Comparison of ENCODE assay signal across 8 mouse cellular contexts in genomic region chr11:120351250-120352092, GRCm38 (mm10). TPM values are rescaled to one million over a fixed set of nuclear protein-coding genes. Genes with fewer than 3 reads are reported as not detected.
A peak's percentile ranks its signal among the peaks of the same experiment; 100 is the strongest.
DNase-seq lines count a peak whose midpoint lies in the region; ATAC-seq lines count a peak whose summit lies in the region.

No protein-coding gene starts in this region.

- H3K27ac ChIP-seq in heart, embryonic 16.5 days (ENCODE audit: low read length): peak overlapping the region; percentile 100
- peak overlapping the region; percentile 100 for H3K27ac ChIP-seq in limb, embryonic 13.5 days
- H3K27ac ChIP-seq in stomach, embryonic 14.5 days (ENCODE audit: low read length): peak overlapping the region; percentile 100

- peaks cover 38% of the 10 kb centered on the region for H3K4me1 ChIP-seq in heart, embryonic 16.5 days (ENCODE audit: control insufficient read depth, insufficient read depth, low read length)
- H3K4me1 ChIP-seq in limb, embryonic 13.5 days: peaks cover 60% of the 10 kb centered on the region
- peaks cover 27% of the 10 kb centered on the region for H3K4me1 ChIP-seq in stomach, embryonic 14.5 days (ENCODE audit: control insufficient read depth, insufficient read depth, low read length)

- 0 out of 2 replicates have a peak overlapping the region, but pooled peaks have one; percentile 98 for H3K4me3 ChIP-seq in heart, embryonic 16.5 days (ENCODE audit: low read length)
- H3K4me3 ChIP-seq in limb, embryonic 13.5 days: peak overlapping the region; percentile 100; the same call in 1 of the 2 replicates
- H3K4me3 ChIP-seq in stomach, embryonic 14.5 days (ENCODE audit: low read depth, low read length): no peak overlapping the region

- ATAC-seq in heart, embryonic 16.5 days (replicated peaks; ENCODE audit: extremely low read depth, insufficient read depth, low FRiP score): no peak
- no peak for ATAC-seq in limb, embryonic 13.5 days (ENCODE audit: low FRiP score, low read depth)
- ATAC-seq in stomach, embryonic 14.5 days (ENCODE audit: insufficient number of reproducible peaks, insufficient read depth, low FRiP score, low read depth): no peak

- peak; percentile 13 to 31 for DNase-seq in adrenal gland, adult 18-20 months (ENCODE audit: low spot score in 2 of 2)
- DNase-seq in adrenal gland, postnatal 25 days: no peak
- DNase-seq in right cerebral cortex, adult 18-20 months: peak; percentile 8
- no peak for DNase-seq in right cerebral cortex, postnatal 36 days (ENCODE audit: low spot score in 2 of 2)
- DNase-seq in T-cell, adult 2 months (ENCODE audit: low spot score): no peak

- peak overlapping the region; percentile 100 for H3K9ac ChIP-seq in heart, embryonic 16.5 days (ENCODE audit: low read length)
- H3K9ac ChIP-seq in limb, embryonic 13.5 days: peak overlapping the region; percentile 100; the same call in 1 of the 2 replicates
- H3K9ac ChIP-seq in stomach, embryonic 14.5 days (replicated peaks; ENCODE audit: low read depth, low read length): peak overlapping the region; percentile 100

- H3K4me2 ChIP-seq in heart, embryonic 16.5 days (ENCODE audit: low read depth, low read length): peak overlapping the region; percentile 95
- peak overlapping the region; percentile 95 for H3K4me2 ChIP-seq in limb, embryonic 13.5 days (replicated peaks)
- peak overlapping the region; percentile 92; the same call in 1 of the 2 replicates for H3K4me2 ChIP-seq in stomach, embryonic 14.5 days (replicated peaks; ENCODE audit: low read depth, low read length)

- no peaks in the 10 kb centered on the region for H3K27me3 ChIP-seq in heart, embryonic 16.5 days (ENCODE audit: control insufficient read depth, insufficient read depth, low read length)
- no peaks in the 10 kb centered on the region for H3K27me3 ChIP-seq in limb, embryonic 13.5 days
- H3K27me3 ChIP-seq in stomach, embryonic 14.5 days (ENCODE audit: control insufficient read depth, insufficient read depth, low read length): no peaks in the 10 kb centered on the region

- H3K36me3 ChIP-seq in heart, embryonic 16.5 days (ENCODE audit: control insufficient read depth, insufficient read depth): peaks cover 3% of the 10 kb centered on the region; the same call in 1 of the 2 replicates
- H3K36me3 ChIP-seq in limb, embryonic 13.5 days: peaks cover 8% of the 10 kb centered on the region
- H3K36me3 ChIP-seq in stomach, embryonic 14.5 days (ENCODE audit: control insufficient read depth, insufficient read depth, low read length): peaks cover 7% of the 10 kb centered on the region; the same call in 1 of the 2 replicates

- no peaks in the 10 kb centered on the region for H3K9me3 ChIP-seq in heart, embryonic 16.5 days (replicated peaks; ENCODE audit: control insufficient read depth, low read length)
- H3K9me3 ChIP-seq in limb, embryonic 13.5 days: no peaks in the 10 kb centered on the region
- H3K9me3 ChIP-seq in stomach, embryonic 14.5 days (ENCODE audit: control insufficient read depth, low read depth, low read length): no peaks in the 10 kb centered on the region

- WGBS in heart, embryonic 16.5 days: 77% methylated on average over 10 of the region's 10 CpGs
- 82% methylated on average over 10 of the region's 10 CpGs for WGBS in limb, embryonic 13.5 days
- WGBS in stomach, embryonic 14.5 days: 80% methylated on average over 10 of the region's 10 CpGs

RNA-seq across cellular contexts. Expression of gene Actg1, which starts 3.1 kb away (rescaled TPM):
- total RNA-seq in adrenal gland, adult 18-20 months (2021): 1,000 to 10,000 TPM in 1 of 2 experiments, 100 to 1,000 TPM in 1; 972 to 2,157 TPM
- 1,036 and 1,352 TPM in 2 replicates for total RNA-seq in adrenal gland, postnatal 25 days (2021)
- 1,134 and 1,179 TPM in 2 replicates for polyA plus RNA-seq in heart, embryonic 16.5 days (2015; fragmentation: Nextera tagmentation; extraction: Ambion mirVana)
- 2,628 and 2,724 TPM in 2 replicates for polyA plus RNA-seq in limb, embryonic 13.5 days (2015; fragmentation: Nextera tagmentation; extraction: Ambion mirVana)
- 2,902 and 3,014 TPM in 2 replicates for polyA plus RNA-seq in stomach, embryonic 14.5 days (2014; fragmentation: Nextera tagmentation; extraction: Ambion mirVana)

RNA-seq across cellular contexts. Expression of gene Fscn2, which starts 9.9 kb away (rescaled TPM):
- under 1 TPM in 1 of 2 experiments, not detected in 1; 0.33 TPM for total RNA-seq in adrenal gland, adult 18-20 months (2021)
- total RNA-seq in adrenal gland, postnatal 25 days (2021): 0.79 TPM in 1 of 2 replicates, not detected in the other
- polyA plus RNA-seq in heart, embryonic 16.5 days (2015; fragmentation: Nextera tagmentation; extraction: Ambion mirVana): 0.71 and 0.91 TPM in 2 replicates
- 0.52 and 0.61 TPM in 2 replicates for polyA plus RNA-seq in limb, embryonic 13.5 days (2015; fragmentation: Nextera tagmentation; extraction: Ambion mirVana)
- 0.30 and 0.59 TPM in 2 replicates for polyA plus RNA-seq in stomach, embryonic 14.5 days (2014; fragmentation: Nextera tagmentation; extraction: Ambion mirVana)

RNA-seq across cellular contexts. Expression of gene Faap100, which starts 27.1 kb away (rescaled TPM):
- 10 to 100 TPM; 15.1 to 19.7 TPM for total RNA-seq in adrenal gland, adult 18-20 months (2021)
- 35.8 and 55.1 TPM in 2 replicates for total RNA-seq in adrenal gland, postnatal 25 days (2021)
- 28.8 and 37.3 TPM in 2 replicates for polyA plus RNA-seq in heart, embryonic 16.5 days (2015; fragmentation: Nextera tagmentation; extraction: Ambion mirVana)
- 37.0 and 38.6 TPM in 2 replicates for polyA plus RNA-seq in limb, embryonic 13.5 days (2015; fragmentation: Nextera tagmentation; extraction: Ambion mirVana)
- polyA plus RNA-seq in stomach, embryonic 14.5 days (2014; fragmentation: Nextera tagmentation; extraction: Ambion mirVana): 35.7 and 40.2 TPM in 2 replicates

Comparison
In these comparisons a context has a peak if more than half of its experiments do, and no peak if none do; other contexts are left out.
1. DNase-seq: peak in adrenal gland, adult 18-20 months (2 of 2) and right cerebral cortex, adult 18-20 months (single experiment); none in adrenal gland, postnatal 25 days (single experiment), right cerebral cortex, postnatal 36 days (0 of 2) and T-cell, adult 2 months (single experiment).
2. Peak in every context shown above with its lines, with median percentiles within 50 percentile points of each other: H3K27ac ChIP-seq, H3K4me2 ChIP-seq and H3K9ac ChIP-seq.